Mouse (Mus musculus): ENCODE measurements around the gene Cks1brt.
"Not testable (repeated sequence)": the region's sequence is repeated elsewhere in the genome, so short reads cannot be mapped to it uniquely, and the experiment has no call there.

The Cks1brt gene

DNA sequence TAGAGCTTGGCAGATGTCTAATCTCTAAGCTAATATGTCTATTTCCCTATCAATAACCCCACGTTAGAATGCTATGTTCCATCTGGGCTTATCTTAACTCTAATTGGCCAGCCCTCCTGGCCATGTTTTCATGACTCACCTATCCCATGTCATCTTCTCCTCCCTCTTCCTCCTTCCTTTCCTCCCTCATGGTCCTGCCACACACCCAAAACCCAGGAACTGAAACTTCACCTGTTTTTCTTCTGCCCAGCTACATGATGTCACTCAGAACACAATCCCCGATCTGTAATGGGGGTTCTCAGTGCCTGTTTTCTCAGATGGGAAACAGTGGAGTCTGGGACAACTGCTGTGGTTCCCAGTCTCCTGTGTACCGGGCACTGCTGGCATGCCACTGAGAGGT lies at the start of gene Cks1brt:
Gene Cks1brt, plus strand, starts transcription at position 301 of the 400 bp plus-strand sequence.
- no peak for DNase-seq (ENCODE audit: low spot score in 2 of 2)

DNA sequence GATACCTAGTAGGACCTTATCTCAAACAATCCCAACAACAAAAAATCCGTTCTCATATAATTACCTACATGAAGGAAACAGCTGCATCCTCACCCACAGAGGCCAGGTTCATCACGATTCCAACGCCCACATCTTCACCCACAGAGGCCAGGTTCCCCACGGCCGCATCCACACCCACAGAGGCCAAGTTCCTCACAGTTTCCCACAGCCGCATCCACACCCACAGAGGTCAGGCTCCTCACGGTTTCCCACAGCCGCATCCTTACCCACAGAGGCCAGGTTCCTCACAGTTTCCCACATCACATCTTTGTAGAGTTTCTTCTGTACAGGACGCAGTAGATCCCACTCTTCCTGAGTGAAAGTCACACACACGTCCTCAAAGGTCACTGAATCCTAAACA lies 38.5 kb upstream of the Cks1brt start:
- no peak for DNase-seq (ENCODE audit: low spot score in 2 of 2)

DNA sequence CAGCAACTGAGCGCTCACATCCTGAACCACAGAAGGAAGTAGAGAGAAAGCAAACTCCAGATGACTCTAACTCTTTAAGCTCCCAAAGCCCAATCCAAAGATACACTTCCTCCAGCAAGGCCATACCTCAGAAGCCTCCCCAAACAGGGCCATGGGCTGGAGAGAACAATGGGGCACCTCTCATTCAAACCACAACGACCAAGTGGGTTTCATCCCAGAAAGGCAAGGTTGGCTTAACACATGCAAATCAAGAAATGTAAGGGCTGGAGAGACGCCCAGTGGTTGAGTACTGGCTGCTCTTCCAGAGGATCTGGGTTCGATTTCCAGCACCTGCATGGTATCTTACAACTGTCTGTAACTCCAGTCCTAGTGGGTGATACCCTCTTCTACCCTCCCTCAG lies 36.2 kb upstream of the Cks1brt start:
- no peak for DNase-seq (ENCODE audit: low spot score in 2 of 2)

DNA sequence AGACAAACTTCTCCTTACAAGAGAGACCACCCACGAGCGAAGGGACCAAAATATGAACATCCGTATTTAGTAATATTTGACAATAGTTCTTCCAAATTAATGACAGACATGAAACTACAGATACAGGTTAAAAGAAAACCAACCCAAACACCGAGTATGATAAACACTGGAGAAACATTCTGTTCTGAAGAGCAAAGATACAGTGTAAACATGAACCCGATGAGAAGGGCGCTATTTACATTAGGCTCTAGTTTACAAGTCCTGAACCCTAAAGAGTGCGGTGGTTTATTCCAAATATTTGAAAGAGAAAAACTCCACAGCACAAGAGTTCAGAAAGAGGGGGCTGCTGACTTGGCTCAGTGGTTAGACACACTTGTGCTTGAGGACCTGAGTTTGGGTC lies 34.7 kb upstream of the Cks1brt start:
- no peak for DNase-seq (ENCODE audit: low spot score in 2 of 2)

DNA sequence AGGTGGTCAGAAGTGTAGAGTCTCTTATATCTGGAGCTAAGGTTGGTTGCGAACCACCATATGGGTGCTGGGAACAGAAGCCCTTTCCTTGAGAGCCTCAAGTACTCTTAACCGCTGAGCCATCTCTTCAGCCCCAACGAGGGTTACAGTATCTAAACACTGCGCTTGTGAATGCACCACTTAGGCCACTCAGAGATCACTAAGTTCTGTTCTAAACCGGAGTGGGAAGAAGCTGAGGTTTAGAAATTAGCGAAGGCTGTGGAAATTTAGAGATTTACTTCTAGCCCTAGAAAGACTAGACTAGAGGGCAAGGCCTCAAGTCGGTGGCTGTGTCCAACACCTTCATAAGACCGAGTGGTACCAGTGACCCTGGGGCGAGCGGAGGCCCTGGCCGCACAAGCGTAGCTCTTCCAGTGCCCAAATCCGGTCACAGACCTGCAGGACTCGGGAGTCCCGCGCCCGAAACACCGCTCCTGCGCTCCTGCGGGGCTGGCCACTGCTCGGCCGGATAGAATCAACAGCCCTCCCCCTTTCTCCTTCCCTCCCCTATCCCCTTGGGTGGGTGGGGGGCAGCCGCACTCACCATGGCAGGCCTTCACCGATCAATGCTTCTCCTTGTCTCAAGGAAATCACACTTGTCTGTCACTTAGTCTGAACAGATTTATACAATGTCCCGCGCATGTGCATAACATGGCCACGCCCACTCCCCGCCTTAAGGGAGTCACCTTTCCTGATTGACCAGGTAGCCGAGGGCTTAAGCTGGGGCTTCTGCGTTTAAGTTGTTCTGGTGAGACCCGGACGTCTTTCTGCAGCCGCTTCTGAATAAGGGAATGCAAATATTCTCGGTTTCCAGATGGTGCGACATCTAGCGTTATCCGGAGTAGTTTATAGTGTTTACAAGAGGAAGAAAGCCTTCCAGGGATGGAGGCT lies 32.4 kb upstream of the Cks1brt start:
- DNase-seq (ENCODE audit: low spot score in 2 of 2): peak; percentile 87 to 91

DNA sequence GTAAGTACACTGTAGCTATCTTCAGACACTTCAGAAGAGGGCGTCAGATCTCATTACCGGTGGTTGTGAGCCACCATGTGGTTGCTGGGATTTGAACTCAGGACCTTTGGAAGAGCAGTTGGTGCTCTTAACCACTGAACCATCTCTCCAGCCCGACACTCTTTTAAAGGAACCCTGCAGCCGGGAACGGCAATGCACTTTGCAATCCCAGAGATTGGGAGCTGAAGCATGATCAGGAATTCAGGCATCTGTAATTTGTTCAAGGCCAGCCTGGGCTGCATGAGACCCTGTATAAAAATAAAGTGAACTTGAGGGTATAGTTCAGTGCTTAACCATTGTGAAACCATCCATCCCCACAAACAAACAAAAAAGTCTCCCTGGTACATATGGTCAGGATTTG lies 31.5 kb upstream of the Cks1brt start:
- DNase-seq (ENCODE audit: low spot score in 2 of 2): not testable (repeated sequence)

DNA sequence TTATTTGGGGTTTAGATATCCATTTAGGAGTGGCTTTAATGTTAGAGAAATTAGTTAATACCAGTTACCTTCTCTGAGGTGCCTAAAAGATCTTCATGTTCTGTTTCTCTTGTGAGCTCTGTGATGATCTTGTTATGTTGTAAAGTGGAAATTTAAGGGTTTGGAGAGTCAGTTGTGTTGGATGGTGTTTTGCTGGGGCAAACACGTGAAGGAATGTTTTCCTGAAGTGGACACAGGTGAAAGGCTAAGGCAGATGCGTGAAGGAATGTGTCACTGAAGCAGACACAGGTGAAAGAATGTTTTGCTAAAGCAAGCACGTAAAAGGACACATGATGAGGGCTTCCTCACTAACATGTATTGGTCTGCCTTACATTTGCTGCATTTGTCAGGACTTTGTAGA lies 28.7 kb upstream of the Cks1brt start, which contains the start of gene Zfp791:
Gene Zfp791, minus strand, starts transcription at position 101 of the 400 bp plus-strand sequence.
- no peak for DNase-seq (ENCODE audit: low spot score in 2 of 2)

DNA sequence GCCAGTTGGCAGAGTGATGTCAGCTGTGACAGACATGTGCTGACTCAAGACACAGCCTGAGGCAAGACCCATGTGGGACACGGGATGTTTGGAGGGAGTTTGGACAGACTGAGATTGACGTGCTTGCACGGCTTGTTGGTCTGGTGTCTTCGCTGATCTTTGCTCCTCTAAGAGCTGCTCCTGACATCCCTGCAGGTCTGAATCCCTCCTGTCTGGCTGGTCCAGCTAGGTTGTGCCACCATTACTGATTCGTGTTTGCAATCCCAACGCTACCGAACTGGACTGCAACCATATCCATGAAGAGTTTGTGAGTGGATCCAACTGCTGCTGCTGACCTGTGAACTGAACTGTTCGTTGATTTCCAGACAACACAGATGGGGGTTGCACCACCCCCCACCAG lies 28.0 kb upstream of the Cks1brt start:
- DNase-seq (ENCODE audit: low spot score in 2 of 2): no peak

DNA sequence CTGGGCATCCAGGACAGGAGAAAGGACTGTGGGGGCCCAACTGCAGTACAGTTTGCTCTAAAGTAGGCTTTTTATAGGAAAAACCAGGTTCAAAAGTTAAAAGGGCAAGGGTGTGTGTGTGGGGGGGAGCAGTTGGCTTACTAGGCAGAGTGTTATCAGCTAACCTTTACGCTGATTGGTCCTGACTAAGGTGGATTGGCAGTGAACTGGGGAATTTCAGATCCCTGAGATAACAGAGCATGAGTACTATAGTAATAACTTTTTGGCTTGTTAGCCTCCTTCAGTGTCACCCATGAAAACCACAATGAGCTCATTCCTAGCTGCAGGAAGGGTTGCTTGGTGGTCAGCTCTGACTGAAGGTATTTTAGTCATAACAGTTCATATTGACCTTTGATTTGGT lies 19.4 kb upstream of the Cks1brt start:
- DNase-seq (ENCODE audit: low spot score in 2 of 2): no peak

DNA sequence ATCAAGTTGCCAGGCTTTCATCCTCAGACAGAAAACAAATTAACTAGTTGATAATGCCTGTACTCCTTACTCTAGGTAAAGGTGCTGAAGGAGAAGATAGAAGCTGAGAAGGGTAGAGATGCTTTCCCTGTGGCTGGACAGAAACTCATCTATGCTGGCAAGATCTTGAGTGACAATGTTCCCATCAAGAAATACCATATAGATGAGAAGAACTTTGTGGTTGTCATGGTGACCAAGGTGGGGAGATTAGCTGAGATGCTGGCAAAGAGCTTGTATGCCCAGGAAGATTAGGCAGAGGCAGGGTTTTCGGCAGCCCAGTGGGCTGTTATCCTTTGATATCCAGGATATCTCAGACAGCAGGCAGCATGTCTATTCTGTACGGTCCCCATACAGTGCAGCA lies 16.0 kb upstream of the Cks1brt start:
- DNase-seq (ENCODE audit: low spot score in 2 of 2): not testable (repeated sequence)

DNA sequence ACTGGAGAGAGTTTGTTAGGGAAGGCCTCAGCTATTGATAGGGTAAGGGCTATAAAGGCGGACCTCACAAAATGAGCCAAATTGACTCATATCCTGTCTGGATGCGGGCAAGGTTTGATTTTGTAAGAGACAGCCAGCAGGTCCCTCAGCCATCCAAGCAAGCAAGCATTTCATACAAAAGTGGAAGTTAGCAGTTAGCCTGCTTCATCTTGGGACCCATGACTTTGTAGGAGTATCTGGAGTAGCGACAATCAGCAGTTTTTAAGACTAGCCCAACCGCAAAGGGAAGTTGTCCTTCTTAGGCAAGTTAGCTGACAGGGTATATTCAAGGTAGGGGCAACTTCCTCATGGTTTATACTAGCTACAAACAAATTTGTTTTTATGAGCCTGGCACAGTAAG lies 9.2 kb upstream of the Cks1brt start:
- DNase-seq (ENCODE audit: low spot score in 2 of 2): peak in 1 of 2 experiments; percentile 26

DNA sequence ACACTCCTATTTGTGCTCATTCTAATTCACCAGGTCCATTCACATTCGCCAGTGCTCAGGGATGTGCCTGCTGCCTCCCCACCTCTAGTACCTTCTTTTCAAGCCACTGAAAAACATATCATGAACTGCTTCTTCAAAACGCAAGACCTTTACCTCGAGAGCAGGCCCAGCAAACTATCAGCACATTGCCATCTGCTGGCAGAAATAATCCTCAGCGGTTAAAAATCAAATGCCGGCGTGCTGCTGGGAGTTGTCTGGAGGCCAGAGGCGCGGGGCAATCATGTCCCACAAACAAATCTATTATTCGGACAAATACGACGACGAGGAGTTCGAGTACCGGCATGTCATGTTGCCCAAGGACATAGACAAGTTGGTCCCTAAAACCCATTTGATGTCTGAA lies 19.6 kb downstream of the Cks1brt start:
- DNase-seq (ENCODE audit: low spot score in 2 of 2): peak; percentile 55 to 57

DNA sequence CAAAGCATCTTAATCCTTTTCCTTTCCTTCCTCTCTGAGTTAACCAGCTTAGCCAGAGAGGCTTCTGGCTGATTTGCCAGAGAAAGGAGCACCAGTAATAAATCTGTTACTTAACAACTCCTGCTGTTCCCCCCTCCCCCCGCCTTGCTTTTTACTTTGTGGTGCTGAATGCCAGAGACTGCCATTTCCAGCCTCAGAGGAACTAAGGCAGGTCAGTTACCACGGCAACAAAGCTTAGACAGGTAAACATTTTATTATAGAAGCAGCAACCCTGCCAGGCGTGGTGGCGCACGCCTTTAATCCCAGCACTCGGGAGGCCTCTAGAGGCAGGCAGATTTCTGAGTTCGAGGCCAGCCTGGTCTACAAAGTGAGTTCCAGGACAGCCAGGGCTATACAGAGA lies 24.2 kb downstream of the Cks1brt start:
- peak in 1 of 2 experiments; percentile 32 for DNase-seq (ENCODE audit: low spot score in 2 of 2)

DNA sequence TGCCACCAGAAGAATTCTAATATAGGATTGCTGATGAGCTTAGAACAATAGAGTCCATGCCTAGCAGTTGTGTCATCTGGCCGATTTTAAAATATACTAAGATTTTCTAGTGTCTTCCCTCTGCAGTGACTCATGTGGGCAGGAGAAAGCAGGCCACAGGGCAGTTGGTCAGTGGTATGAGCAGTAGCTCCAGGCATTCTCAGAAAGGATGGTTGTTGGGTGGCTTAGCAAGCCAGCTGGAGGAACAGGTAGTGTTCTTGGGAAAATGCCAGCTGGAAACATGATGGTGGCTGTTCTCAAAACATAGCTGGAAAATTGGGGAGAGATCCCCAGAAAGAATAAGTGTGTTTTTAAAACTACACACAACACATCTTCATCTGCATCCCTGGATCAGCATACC lies 40.6 kb downstream of the Cks1brt start:
- DNase-seq (ENCODE audit: low spot score in 2 of 2): no peak

DNA sequence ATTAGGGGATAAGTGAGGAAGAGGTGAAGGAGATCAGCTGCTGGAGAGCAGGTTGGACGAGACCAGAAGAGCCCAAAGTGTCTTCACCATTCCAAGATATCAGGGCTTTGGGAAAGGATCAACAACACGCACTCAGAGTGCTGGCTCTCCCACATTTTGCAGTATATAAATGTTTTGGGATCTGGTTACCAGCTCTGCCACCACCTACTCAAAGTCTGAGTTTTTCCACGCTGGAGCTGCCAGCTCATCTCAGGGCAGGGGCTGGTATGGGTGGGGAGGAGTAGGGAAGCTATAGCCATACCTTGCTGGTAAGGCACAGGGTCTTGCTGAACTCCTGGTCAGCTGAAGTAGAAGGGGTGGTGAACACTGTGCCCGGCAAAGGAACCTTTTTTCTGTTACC lies 68.5 kb downstream of the Cks1brt start:
- no peak for DNase-seq (ENCODE audit: low spot score in 2 of 2)

DNA sequence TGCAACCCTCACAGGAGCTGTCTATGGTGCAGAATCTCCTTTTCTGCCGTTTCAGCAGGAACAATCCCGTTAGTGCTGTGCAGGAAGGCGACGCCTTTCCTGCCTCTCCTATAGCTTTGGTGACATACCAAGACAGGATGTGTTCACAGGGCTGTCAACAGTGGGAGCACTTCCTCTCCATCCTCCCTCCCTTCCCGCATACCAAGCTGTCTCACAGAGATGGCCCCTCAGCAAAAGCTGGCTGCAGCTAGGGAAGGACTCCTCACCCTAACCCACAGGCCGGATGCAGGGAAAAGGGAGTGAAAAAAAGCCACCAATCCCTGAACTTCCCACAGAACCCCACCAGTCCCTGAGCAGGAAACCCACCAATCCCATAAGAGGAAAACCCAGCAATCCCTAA lies 69.3 kb downstream of the Cks1brt start:
- DNase-seq (ENCODE audit: low spot score in 2 of 2): no peak

Measured in right cerebral cortex, postnatal 10 days (tissue).